Mouse (Mus musculus) ES-Bruce4 (cell line): Measurements from ENCODE around the gene Xpc.

Experiments
- CTCF ChIP-seq: IDR thresholded peaks from one replicate; pipeline ENCODE4 v1.8.1; 2011; ENCODE audit warnings: low read depth, low read length
- EP300 ChIP-seq: IDR thresholded peaks from 2 replicates; pipeline ENCODE4 v1.6.1; 2011; ENCODE audit warnings: low read depth, low read length; ENCODE audit not compliant: insufficient read depth
- POLR2A ChIP-seq: IDR thresholded peaks from one replicate; pipeline ENCODE4 v1.8.1; 2011; ENCODE audit warnings: low read length; ENCODE audit not compliant: insufficient read depth

DNA sequence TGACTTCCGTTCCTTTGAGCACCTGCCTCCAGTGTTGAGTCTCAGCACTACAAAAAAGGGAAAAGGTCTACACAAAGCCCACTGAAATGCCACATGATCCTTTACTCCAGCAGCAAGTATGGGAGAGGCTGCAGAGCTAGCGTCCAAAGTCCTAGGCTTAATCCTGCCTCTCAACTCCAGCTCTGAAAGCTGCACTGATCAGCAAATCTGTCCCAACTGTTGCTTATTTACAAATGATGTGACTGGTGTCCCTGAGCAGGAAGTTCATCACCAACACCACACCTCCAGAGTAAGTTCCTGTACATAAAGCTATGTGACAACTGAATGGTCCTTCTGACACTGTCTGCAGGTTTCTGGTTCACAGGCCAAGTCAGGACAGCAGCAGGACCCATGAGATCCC is 49.9 kb downstream of the Xpc start:
- TF ChIP-seq CTCF (no peak), POLR2A (no peak), EP300 (no peak)
